Mouse (Mus musculus): ENCODE measurements around the gene Cwc27. TPM values are rescaled to one million over a fixed set of nuclear protein-coding genes. Genes with fewer than 3 reads are reported as not detected.

Gene Cwc27
- polyA plus RNA-seq, 1 experiment: 4.3 TPM

DNA sequence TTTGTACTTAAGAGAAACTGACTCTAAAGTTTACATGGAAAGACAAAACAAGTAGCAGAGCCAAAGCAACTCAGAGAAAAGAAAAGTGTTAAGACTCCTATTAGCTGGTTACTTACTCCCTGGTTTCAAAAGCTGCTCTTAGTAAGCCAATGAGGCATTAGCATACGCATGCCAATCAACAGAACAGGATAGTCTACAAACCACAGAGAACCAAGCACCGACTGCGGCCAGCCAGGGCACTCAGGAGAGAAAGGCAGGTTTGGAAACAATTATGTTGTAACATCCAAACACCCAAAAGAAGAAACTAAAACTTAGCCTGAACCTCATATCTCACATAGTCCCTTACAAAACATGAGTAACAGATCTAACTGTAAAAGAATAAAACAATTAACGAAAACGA is 166.8 kb downstream of the Cwc27 start:
- no peak for TF ChIP-seq CTCF (conservative IDR thresholded peaks at IDR 0.05; ENCODE audit: insufficient read depth, insufficient read length, low read depth, low read length)
- no peak for TF ChIP-seq POLR2A (IDR thresholded peaks at IDR 0.05; ENCODE audit: low read depth, low read length)
- Histone ChIP-seq H3K4me1 (ENCODE audit: control insufficient read depth, insufficient read depth, low read length) (no peaks in the 10 kb centered on the region), H3K27me3 (replicated peaks; ENCODE audit: control insufficient read depth, insufficient read depth, low read length) (no peaks in the 10 kb centered on the region), H3K27ac (ENCODE audit: insufficient read depth, low read depth, low read length) (no peak overlapping the region), H3K4me3 (ENCODE audit: insufficient read depth, low read depth, low read length) (no peak overlapping the region), H3K36me3 (ENCODE audit: control insufficient read depth, insufficient read depth, low read length) (no peaks in the 10 kb centered on the region)
- no peak for DNase-seq
- WGBS: 70% methylated on average over 5 of the region's 5 CpGs

- DNase-seq: no peak
- Histone ChIP-seq H3K27me3 (replicated peaks; ENCODE audit: control insufficient read depth, insufficient read depth, low read length) (no peaks in the 10 kb centered on the region), H3K36me3 (ENCODE audit: control insufficient read depth, insufficient read depth, low read length) (no peaks in the 10 kb centered on the region), H3K4me3 (ENCODE audit: insufficient read depth, low read depth, low read length) (no peak overlapping the region), H3K27ac (ENCODE audit: insufficient read depth, low read depth, low read length) (no peak overlapping the region), H3K4me1 (ENCODE audit: control insufficient read depth, insufficient read depth, low read length) (peaks cover 8% of the 10 kb centered on the region)
- no peak for TF ChIP-seq CTCF (conservative IDR thresholded peaks at IDR 0.05; ENCODE audit: insufficient read depth, insufficient read length, low read depth, low read length)
- no peak for TF ChIP-seq POLR2A (IDR thresholded peaks at IDR 0.05; ENCODE audit: low read depth, low read length)
- WGBS: 79% methylated on average over 6 of the region's 6 CpGs
Measured at GRCm38 (mm10) chr13:104645778-104646425, 171.0 kb downstream of the Cwc27 start.

DNA sequence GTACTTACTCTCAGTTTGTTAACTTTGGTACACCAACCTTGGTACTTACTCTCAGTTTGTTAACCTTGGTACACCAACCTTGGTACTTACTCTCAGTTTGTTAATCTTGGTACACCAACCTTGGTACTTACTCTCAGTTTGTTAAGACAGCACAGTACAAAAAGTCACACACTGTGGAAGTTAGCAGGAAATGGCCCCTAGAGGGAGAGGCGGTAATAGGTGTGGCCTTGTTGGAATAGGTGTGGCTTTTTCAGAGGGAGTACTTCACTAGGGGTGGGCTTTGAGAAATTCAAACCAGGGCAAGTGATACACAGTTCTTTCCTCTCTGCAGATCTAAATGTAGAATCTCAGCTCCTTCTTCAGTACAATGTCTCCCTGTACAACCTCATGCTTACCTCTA is 172.8 kb downstream of the Cwc27 start:
- no peaks in the 10 kb centered on the region for H3K36me3 ChIP-seq (ENCODE audit: control insufficient read depth, insufficient read depth, low read length)
- 85% methylated on average over 1 of the region's 1 CpGs for WGBS
- DNase-seq: no peak
- no peak overlapping the region for H3K4me3 ChIP-seq (ENCODE audit: insufficient read depth, low read depth, low read length)
- no peaks in the 10 kb centered on the region for H3K27me3 ChIP-seq (replicated peaks; ENCODE audit: control insufficient read depth, insufficient read depth, low read length)
- peaks cover 21% of the 10 kb centered on the region for H3K4me1 ChIP-seq (ENCODE audit: control insufficient read depth, insufficient read depth, low read length)
- no peak overlapping the region for H3K27ac ChIP-seq (ENCODE audit: insufficient read depth, low read depth, low read length)
- TF ChIP-seq CTCF (conservative IDR thresholded peaks at IDR 0.05; ENCODE audit: insufficient read depth, insufficient read length, low read depth, low read length) (no peak), POLR2A (IDR thresholded peaks at IDR 0.05; ENCODE audit: low read depth, low read length) (no peak)

DNA sequence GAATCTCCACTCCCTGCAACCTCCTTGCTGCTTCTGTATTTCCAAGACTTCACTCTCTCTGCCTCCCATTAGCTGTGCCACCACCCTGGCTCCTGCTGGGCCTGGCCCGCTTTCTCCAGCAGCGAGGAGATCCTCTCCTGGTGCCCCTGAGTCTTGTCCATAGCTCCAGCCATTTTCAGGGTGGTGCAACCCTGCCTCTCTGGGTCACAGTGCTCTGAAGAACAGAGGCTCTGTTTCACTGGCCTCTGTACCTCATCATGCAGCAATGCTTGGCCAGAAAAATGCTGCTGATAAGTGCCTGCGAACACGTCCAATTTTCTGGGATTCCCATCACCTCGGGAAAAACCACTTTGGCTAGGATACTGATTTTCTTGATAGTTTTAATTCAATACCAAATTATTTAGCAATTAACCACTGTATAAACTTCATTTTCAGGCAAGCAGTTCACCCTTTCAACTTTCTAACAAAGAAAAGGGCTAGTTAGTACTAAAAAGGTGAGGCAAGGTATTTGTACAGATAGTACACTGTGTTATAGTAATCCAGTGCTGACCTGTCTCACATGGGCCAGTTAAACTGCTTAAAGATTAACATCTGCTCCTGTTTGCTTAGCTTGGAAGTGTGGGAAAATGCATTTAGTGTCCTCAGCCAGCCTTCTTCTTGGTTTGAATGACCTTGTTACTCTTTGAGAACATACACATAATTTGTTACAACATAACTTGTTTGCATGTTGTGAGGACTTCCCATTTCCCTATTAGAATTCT is 176.1 kb downstream of the Cwc27 start:
- Histone ChIP-seq H3K36me3 (ENCODE audit: control insufficient read depth, insufficient read depth, low read length) (no peaks in the 10 kb centered on the region), H3K27me3 (replicated peaks; ENCODE audit: control insufficient read depth, insufficient read depth, low read length) (no peaks in the 10 kb centered on the region), H3K4me1 (ENCODE audit: control insufficient read depth, insufficient read depth, low read length) (peaks cover 22% of the 10 kb centered on the region), H3K4me3 (ENCODE audit: insufficient read depth, low read depth, low read length) (no peak overlapping the region), H3K27ac (ENCODE audit: insufficient read depth, low read depth, low read length) (peak overlapping the region; percentile 99)
- WGBS: 38% methylated on average over 5 of the region's 5 CpGs
- DNase-seq: peak; percentile 94
- TF ChIP-seq CTCF (conservative IDR thresholded peaks at IDR 0.05; ENCODE audit: insufficient read depth, insufficient read length, low read depth, low read length) (no peak), POLR2A (IDR thresholded peaks at IDR 0.05; ENCODE audit: low read depth, low read length) (no peak)

- peak; percentile 87 for DNase-seq
- peak overlapping the region; percentile 92 for H3K27ac ChIP-seq (ENCODE audit: insufficient read depth, low read depth, low read length)
Measured at GRCm38 (mm10) chr13:104638988-104639387, 178.0 kb downstream of the Cwc27 start.

GRCm38 (mm10) chr13:104635965-104636462 is 180.9 kb downstream of the Cwc27 start:
- H3K27me3 ChIP-seq (replicated peaks; ENCODE audit: control insufficient read depth, insufficient read depth, low read length): no peaks in the 10 kb centered on the region
- no peaks in the 10 kb centered on the region for H3K36me3 ChIP-seq (ENCODE audit: control insufficient read depth, insufficient read depth, low read length)
- peak; percentile 92 for DNase-seq
- no peak overlapping the region for H3K4me3 ChIP-seq (ENCODE audit: insufficient read depth, low read depth, low read length)
- H3K27ac ChIP-seq (ENCODE audit: insufficient read depth, low read depth, low read length): peak overlapping the region; percentile 88
- peaks cover 31% of the 10 kb centered on the region for H3K4me1 ChIP-seq (ENCODE audit: control insufficient read depth, insufficient read depth, low read length)
- TF ChIP-seq CTCF (conservative IDR thresholded peaks at IDR 0.05; ENCODE audit: insufficient read depth, insufficient read length, low read depth, low read length): 0 out of 2 replicates have a peak, but pooled peaks have one; percentile 9
- no peak for TF ChIP-seq POLR2A (IDR thresholded peaks at IDR 0.05; ENCODE audit: low read depth, low read length)
- 46% methylated on average over 6 of the region's 6 CpGs for WGBS

More at GRCm38 (mm10) chr13:104638988-104639387, 178.0 kb downstream of the Cwc27 start:
- peaks cover 27% of the 10 kb centered on the region for H3K4me1 ChIP-seq (ENCODE audit: control insufficient read depth, insufficient read depth, low read length)
- no peak overlapping the region for H3K4me3 ChIP-seq (ENCODE audit: insufficient read depth, low read depth, low read length)
- no peaks in the 10 kb centered on the region for H3K36me3 ChIP-seq (ENCODE audit: control insufficient read depth, insufficient read depth, low read length)
- TF ChIP-seq CTCF (conservative IDR thresholded peaks at IDR 0.05; ENCODE audit: insufficient read depth, insufficient read length, low read depth, low read length) (no peak), POLR2A (IDR thresholded peaks at IDR 0.05; ENCODE audit: low read depth, low read length) (no peak)
- WGBS: 41% methylated on average over 3 of the region's 3 CpGs
- H3K27me3 ChIP-seq (replicated peaks; ENCODE audit: control insufficient read depth, insufficient read depth, low read length): no peaks in the 10 kb centered on the region

- H3K27ac ChIP-seq (ENCODE audit: insufficient read depth, low read depth, low read length): peak overlapping the region; percentile 60
- no peak overlapping the region for H3K4me3 ChIP-seq (ENCODE audit: insufficient read depth, low read depth, low read length)
- WGBS: 49% methylated on average over 2 of the region's 2 CpGs
- peaks cover 23% of the 10 kb centered on the region for H3K4me1 ChIP-seq (ENCODE audit: control insufficient read depth, insufficient read depth, low read length)
- DNase-seq: no peak
- no peaks in the 10 kb centered on the region for H3K36me3 ChIP-seq (ENCODE audit: control insufficient read depth, insufficient read depth, low read length)
- no peaks in the 10 kb centered on the region for H3K27me3 ChIP-seq (replicated peaks; ENCODE audit: control insufficient read depth, insufficient read depth, low read length)
- TF ChIP-seq POLR2A (IDR thresholded peaks at IDR 0.05; ENCODE audit: low read depth, low read length): no peak
- no peak for TF ChIP-seq CTCF (conservative IDR thresholded peaks at IDR 0.05; ENCODE audit: insufficient read depth, insufficient read length, low read depth, low read length)
Measured at GRCm38 (mm10) chr13:104634708-104635107, 182.2 kb downstream of the Cwc27 start.

Measured in kidney, adult 2 months (tissue).